Mouse (Mus musculus) lung, adult 18-20 months (tissue): ENCODE results near the gene Serpinb1a.
A peak's percentile ranks its signal among the peaks of the same experiment; 100 is the strongest.
"Not testable (repeated sequence)": the region's sequence is repeated elsewhere in the genome, so short reads cannot be mapped to it uniquely, and the experiment has no call there.

ENCODE experiments used
- DNase-seq, 2 experiments: peaks; one replicate each; pipeline ENCODE4 v3.0.0; 2022; ENCODE audit warnings: mixed read lengths in 2 of 2

Serpinb1a gene

GRCm38 (mm10) chr13:32850668-32851404 is at the start of gene Serpinb1a:
TSS of gene Serpinb1a (minus strand) at chr13:32851185.
- DNase-seq: peak; percentile 79 to 85

DNA sequence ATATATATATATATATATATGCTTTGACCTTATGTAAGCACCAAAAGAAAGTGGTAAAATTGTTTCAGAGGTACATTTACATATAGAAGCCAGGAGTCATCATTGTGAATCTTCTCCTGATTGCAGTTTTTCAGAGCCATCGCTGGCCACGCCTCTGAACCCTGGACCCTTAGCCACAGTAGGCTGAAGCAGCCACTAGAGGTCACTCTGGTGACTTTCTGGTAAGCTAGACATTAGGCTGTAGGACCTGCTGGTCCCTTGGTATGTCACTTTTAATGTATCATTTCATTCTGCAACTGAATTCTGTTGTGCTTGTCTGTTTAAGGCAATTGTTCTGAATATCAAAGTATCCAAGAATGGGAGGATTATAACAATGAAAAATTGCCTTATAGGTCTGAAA is 49.7 kb upstream of the Serpinb1a start:
- peak; percentile 44 to 55 for DNase-seq

DNA sequence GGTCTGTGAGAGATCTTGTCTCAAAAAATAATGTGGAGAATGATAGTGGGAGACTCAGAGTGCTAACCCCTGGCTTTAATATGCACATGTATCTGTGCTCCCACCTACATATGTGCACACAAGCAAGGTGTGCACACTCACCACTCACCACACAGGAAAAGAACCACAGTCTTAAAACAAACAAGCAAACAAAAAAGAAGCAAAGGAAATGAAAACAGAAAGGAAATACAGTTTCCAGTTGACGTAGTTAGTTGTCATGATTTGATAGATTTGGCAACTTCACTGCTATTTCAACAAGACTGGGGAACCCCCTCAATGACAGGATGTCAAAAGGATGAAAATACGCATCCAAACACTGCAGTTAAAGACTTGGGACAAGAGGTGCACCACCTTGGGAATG is 48.1 kb upstream of the Serpinb1a start:
- DNase-seq: not testable (repeated sequence)

GRCm38 (mm10) chr13:32898111-32898510 is 47.1 kb upstream of the Serpinb1a start, which contains the start of gene Serpinb1c:
TSS of gene Serpinb1c (minus strand) at chr13:32898211.
- DNase-seq: peak in 1 of 2 experiments; percentile 6

DNA sequence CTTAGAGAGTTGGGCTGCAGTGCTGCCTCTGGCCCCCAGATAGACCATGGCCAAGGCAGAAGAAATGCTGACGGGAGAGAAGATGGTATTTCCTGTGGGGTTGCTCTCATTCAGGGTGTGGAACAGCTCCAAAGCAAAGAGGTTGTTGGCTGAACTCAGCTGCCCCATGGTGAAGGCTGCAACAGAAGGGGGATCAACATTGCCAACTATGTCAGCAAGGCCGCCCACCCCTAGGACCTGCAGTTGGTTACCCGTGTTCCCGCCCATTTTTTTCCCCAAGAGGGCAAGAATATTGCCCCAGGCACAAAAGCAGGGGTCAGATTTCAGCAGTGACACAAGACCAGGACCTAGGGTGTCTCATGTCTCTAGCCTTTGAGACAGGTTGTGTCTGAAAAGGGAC is 45.9 kb upstream of the Serpinb1a start:
- no peak for DNase-seq

DNA sequence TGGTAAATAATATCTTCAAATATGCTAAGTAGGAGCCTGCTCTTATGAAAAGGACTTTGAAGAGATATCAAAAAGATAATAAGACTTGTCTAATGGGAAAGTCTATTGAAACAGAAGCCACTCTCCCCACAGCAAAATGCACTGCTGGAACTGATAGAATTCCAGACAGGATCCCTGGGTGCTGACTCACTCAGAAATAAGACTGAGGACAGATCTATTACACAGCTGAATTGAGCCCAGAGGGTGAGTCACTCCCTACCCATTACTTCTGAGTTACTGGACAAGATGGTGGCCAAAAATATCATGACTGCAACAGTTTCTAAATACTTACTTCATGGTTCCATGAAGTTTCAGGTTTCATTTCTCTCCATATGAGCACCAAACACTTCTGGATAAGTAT is 33.8 kb upstream of the Serpinb1a start:
- DNase-seq: no peak

GRCm38 (mm10) chr13:32873862-32874261 is 22.9 kb upstream of the Serpinb1a start:
- DNase-seq: no peak

DNA sequence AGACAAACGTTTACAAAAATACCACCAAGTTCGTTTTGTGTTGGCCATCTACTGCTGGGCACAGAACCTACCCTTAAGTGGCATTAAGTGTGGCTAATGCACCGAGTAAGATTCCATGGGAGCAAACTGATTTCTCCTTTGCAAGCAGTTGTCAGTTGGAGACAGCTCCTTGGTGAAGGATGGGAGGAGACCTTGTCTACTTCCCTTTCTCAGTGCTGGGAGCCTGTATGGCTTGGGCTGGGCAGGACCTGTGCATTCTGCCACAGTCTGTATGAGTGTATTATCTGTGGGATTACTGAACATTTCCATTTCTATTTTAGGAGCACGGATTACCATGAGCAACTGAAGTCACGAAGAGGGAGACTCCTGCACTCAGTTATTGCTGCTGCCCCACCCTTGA is 17.9 kb upstream of the Serpinb1a start:
- no peak for DNase-seq

DNA sequence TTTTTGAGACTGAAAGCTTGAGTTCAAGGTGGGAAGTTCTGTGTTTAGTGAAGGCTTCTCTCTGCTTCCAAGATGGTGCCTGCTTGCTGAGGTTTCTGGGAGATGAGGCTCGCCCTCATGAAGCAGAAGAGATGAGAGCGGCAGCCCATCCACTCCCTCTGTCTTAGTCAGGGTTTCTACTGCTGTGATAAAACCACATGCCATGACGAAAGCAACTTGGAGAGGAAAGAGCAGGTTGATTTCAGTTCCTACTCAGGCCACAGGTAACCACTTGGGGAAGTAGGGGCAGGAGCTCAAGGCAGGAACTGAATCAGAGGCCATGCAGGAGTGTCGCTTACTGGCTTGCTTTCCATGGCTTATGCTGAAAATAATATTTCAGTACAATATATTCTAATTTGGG is 17.2 kb upstream of the Serpinb1a start:
- DNase-seq: not testable (repeated sequence)

GRCm38 (mm10) chr13:32867030-32867429 is 16.0 kb upstream of the Serpinb1a start:
- no peak for DNase-seq

DNA sequence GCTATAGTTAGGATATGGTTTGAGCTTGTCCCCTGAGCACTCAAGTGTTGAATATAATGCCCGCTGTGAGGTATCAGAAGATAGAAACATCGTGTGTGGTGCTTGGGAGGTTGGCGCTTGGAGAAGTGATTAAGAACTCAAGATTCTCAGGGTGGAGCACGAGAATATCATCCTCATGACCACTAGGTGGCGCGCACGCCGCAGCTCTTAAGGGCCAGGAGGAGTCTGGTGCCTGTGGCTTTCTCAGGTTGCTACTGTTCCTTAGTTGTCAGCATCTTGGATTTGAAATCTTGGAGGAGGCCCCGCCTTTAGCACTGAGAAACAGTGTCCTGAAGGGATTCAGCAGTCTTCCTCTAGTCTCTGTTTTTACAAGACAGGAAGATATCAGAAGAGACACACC is 15.5 kb upstream of the Serpinb1a start:
- DNase-seq: peak; percentile 55 to 60

- DNase-seq: no peak
These were observed 14.6 kb upstream of the Serpinb1a start for GRCm38 (mm10) chr13:32865591-32865990.

- not testable (repeated sequence) for DNase-seq
These were observed 13.5 kb upstream of the Serpinb1a start for GRCm38 (mm10) chr13:32864529-32864928.

DNA sequence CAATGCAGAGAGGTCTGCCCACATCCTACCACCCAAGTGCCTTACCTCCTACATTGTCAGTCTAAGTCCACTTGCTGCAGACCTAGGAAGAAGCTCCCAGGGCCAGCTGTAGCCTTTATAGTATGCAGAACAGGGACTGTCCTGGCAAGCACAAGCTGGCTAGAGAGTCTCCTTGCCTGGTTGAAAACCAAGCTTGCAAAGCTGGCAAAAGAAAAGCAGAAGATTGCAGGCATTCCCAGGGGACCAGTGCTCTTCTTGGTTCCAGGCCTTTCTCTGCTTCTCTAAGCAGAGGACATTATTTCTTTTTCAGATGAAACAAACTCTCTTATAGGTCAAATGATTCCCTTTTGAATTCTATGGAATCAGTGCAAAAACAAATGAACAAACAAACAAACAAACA is 12.5 kb upstream of the Serpinb1a start:
- no peak for DNase-seq

DNA sequence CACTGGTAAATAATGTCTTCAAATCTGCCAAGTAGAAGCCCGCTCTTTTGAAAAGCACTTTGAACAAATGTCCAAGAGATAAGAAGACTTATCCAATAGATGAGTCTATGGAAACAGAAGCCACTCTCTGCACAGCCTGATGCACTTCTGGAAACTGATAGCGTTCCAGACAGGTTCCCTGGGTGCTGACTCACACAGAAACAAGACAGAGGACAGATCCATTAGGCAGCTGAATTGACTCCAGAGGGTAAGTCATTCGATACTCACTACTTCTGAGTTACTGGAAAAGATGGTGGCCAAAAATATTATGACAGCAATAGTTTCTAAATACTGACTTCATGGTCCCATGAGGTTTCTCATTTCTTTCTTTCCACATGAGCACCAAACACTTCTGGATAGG is 9.8 kb upstream of the Serpinb1a start:
- no peak for DNase-seq

GRCm38 (mm10) chr13:32853073-32853472 is 2.1 kb upstream of the Serpinb1a start:
- DNase-seq: no peak

- DNase-seq: no peak
These were observed 1.6 kb upstream of the Serpinb1a start for GRCm38 (mm10) chr13:32852539-32852938.

GRCm38 (mm10) chr13:32851967-32852366 is 982 bp upstream of the Serpinb1a start:
- peak; percentile 38 to 44 for DNase-seq

- no peak for DNase-seq
These were observed 829 bp downstream of the Serpinb1a start for GRCm38 (mm10) chr13:32850156-32850555.

DNA sequence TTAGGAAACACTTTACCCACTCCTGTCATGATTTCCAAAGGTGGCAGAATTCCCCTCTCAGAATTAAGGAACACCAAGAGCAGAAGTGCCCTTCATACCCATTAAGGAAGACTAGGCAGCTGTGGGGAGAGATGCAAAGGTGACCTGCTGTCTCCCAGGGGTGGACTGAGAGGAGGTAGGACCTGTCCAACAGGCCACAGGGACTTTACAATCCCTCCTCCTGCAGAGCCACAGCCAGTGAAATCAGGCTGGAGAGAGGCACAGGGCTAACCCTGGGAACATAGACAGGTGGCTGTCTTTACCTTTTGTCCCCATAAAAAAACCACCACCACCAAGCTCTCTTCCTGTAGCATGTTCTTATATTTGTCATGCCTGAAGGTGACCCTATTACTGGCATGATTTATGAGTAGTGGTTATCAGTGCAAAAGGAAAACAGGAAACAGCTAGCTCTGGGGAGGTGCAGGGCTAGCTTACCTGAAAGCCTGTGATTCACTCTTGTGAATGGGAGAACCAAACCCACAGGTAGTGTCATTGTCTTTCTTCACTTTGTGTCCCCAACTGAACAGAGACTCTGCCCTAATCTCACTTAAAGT is 1.4 kb downstream of the Serpinb1a start:
- DNase-seq: no peak

- no peak for DNase-seq
These were observed 1.9 kb downstream of the Serpinb1a start for GRCm38 (mm10) chr13:32849092-32849491.

DNA sequence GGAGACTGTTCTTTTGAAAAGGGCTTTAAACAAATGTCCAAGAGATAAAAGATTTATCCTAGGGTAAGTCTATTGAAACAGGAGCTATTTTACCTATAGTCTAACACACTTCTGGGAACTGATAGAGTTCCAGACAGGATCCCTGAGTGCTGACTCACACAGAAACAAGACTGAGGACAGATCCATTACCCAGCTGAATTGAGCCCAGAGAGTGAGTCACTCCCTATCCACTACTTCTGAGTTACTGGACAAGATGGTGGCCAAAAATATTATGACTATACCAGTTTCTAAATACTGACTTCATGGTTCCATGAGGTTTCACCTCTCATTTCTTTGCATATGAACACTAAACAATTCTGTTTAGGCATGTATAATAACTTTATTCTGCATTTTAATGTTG is 4.8 kb downstream of the Serpinb1a start:
- no peak for DNase-seq

- no peak for DNase-seq
These were observed 9.6 kb downstream of the Serpinb1a start for GRCm38 (mm10) chr13:32841349-32841748.

GRCm38 (mm10) chr13:32839314-32839713 is 11.7 kb downstream of the Serpinb1a start:
- no peak for DNase-seq

- DNase-seq: no peak
These were observed 16.5 kb downstream of the Serpinb1a start for GRCm38 (mm10) chr13:32834513-32834912.
